Mouse (Mus musculus): Measurements from ENCODE around the gene Pf4.

DNA sequence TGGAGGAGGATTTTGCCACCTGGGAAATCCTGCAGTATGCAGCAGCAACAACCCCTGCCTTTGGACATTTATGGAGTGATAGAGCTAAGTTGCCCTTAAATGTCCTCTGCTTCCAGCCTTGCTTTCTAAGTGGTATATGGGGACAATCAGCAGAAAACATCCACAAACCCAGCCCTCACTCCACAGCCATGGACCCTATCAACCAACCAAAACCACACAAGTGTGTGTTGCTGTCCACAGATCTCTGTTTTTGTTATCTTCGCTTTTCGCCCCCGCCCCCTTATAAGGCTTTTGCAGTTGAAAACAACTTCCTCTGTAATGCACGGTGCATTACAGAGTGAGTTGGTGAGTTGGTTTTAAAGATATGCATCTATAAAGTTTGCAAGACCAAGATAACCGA is 3.3 kb downstream of the Pf4 start:
- no peak for TF ChIP-seq CTCF (IDR thresholded peaks at IDR 0.05; ENCODE audit: borderline replicate concordance, insufficient read depth, low read length)
- TF ChIP-seq POLR2A (IDR thresholded peaks at IDR 0.05; ENCODE audit: low read depth, low read length), result no peak
